Mouse (Mus musculus) hindbrain, embryonic 14.5 days (tissue): ENCODE measurements at regions not wholly inside any gene's neighbourhood (a gene's known extent, or its start where the extent isn't known, plus 50 kb on each side); places are given as distances from the start of the nearest gene placed in this dataset.
"Not testable (repeated sequence)": the region's sequence is repeated elsewhere in the genome, so short reads cannot be mapped to it uniquely, and the experiment has no call there.

Source experiments
- ATAC-seq: fragments of 200-750 bp; cut with Nextera tagmentation; 2 replicates; pipeline ENCODE4 v1.8.0; 2017; ENCODE audit warnings: moderate number of reproducible peaks, mild to moderate bottlenecking, moderate TSS enrichment, moderate library complexity; ENCODE audit not compliant: low FRiP score
- DNase-seq: peaks from one replicate; pipeline ENCODE4 v3.0.0-alpha.2; 2015; ENCODE audit warnings: low spot score
- H3K27ac ChIP-seq: fragments of 300-500 bp; sonication (generic); 2 replicates; pipeline ENCODE4 v1.5.1; 2014; ENCODE audit warnings: mild to moderate bottlenecking, moderate library complexity
- H3K27me3 ChIP-seq: fragments of 300-500 bp; sonication (generic); 2 replicates; pipeline ENCODE4 v1.6.1; 2014; ENCODE audit warnings: mild to moderate bottlenecking, low read length, mixed read lengths; ENCODE audit not compliant: control insufficient read depth, insufficient read depth
- H3K36me3 ChIP-seq: fragments of 300-500 bp; sonication (generic); replicated peaks from 2 replicates; pipeline ENCODE4 v1.6.1; 2014; ENCODE audit not compliant: control insufficient read depth, insufficient read depth
- H3K4me1 ChIP-seq: fragments of 300-500 bp; sonication (generic); replicated peaks from 2 replicates; pipeline ENCODE4 v1.6.1; 2014; ENCODE audit warnings: antibody characterized with exemption, low read length, mixed read lengths; ENCODE audit not compliant: control insufficient read depth, insufficient read depth
- H3K4me2 ChIP-seq: fragments of 300-500 bp; sonication (generic); replicated peaks from 2 replicates; pipeline ENCODE4 v1.6.1; 2014; ENCODE audit warnings: mild to moderate bottlenecking, moderate library complexity
- H3K4me3 ChIP-seq: fragments of 300-500 bp; sonication (generic); replicated peaks from 2 replicates; pipeline ENCODE4 v1.5.1; 2014; ENCODE audit warnings: mild to moderate bottlenecking, low read length
- H3K9ac ChIP-seq: fragments of 300-500 bp; sonication (generic); 2 replicates; pipeline ENCODE4 v1.6.1; 2014
- H3K9me3 ChIP-seq: fragments of 300-500 bp; sonication (generic); 2 replicates; pipeline ENCODE4 v1.6.1; 2016; ENCODE audit warnings: low read length; ENCODE audit not compliant: control insufficient read depth
- WGBS: fragments of 180-500 bp; shearing (Covaris S2); extraction: QIAGEN DNeasy Blood & Tissue Kit; methylation state at CpG from one replicate; pipeline ENCODE4 v1.1.7; 2014; 5-methylcytosine and 5-hydroxymethylcytosine counted together

GRCm38 (mm10) chr8:4934551-4934950 lies 155.2 kb upstream of the Shcbp1 start:
- ATAC-seq = no peak
- Histone ChIP-seq H3K4me2 (no peak overlapping the region), H3K27ac (no peak overlapping the region), H3K27me3 (no peaks in the 10 kb centered on the region), H3K9me3 (no peaks in the 10 kb centered on the region), H3K36me3 (no peaks in the 10 kb centered on the region), H3K4me3 (no peak overlapping the region), H3K9ac (no peak overlapping the region), H3K4me1 (no peaks in the 10 kb centered on the region)
- DNase-seq = no peak

DNA sequence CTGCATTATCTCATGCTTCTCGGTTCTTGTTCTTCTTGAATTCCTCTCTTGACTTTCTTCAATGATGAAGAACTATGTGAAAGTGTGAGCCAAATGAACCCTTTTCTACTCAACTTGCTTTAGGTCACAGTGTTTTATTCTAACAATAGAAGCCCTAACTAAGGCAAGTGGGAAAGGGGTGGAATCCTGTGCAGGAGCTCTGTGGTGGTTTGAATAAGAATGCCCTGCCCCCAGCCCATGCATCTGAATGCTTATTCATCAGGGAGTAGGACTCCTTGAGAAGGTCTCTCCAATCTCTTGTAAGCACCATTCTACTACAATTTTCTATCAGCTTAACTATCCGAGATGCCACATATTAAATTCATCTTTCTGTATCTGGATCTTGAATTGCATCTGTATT lies 154.7 kb upstream of the Shcbp1 start:
- ATAC-seq (no peak), DNase-seq (no peak)
- Histone ChIP-seq H3K9me3 (no peaks in the 10 kb centered on the region), H3K9ac (no peak overlapping the region), H3K27ac (no peak overlapping the region), H3K4me2 (no peak overlapping the region), H3K4me1 (no peaks in the 10 kb centered on the region), H3K4me3 (no peak overlapping the region), H3K27me3 (no peaks in the 10 kb centered on the region), H3K36me3 (no peaks in the 10 kb centered on the region)
- WGBS = 26% methylated on average over 2 of the region's 2 CpGs

GRCm38 (mm10) chr8:4916447-4916846 lies 137.1 kb upstream of the Shcbp1 start:
- no peak for ATAC-seq
- Histone ChIP-seq H3K27me3 (no peaks in the 10 kb centered on the region), H3K9ac (no peak overlapping the region)

GRCm38 (mm10) chr8:4895046-4895445 lies 115.7 kb upstream of the Shcbp1 start:
- H3K4me2 ChIP-seq = no peak overlapping the region
- H3K27me3 ChIP-seq = no peaks in the 10 kb centered on the region

More at GRCm38 (mm10) chr8:4916447-4916846, 137.1 kb upstream of the Shcbp1 start:
- no peaks in the 10 kb centered on the region for H3K4me1 ChIP-seq
- H3K9me3 ChIP-seq = no peaks in the 10 kb centered on the region
- DNase-seq = no peak
- no peak overlapping the region for H3K4me3 ChIP-seq
- H3K27ac ChIP-seq = no peak overlapping the region
- H3K4me2 ChIP-seq = no peak overlapping the region
- no peaks in the 10 kb centered on the region for H3K36me3 ChIP-seq

DNA sequence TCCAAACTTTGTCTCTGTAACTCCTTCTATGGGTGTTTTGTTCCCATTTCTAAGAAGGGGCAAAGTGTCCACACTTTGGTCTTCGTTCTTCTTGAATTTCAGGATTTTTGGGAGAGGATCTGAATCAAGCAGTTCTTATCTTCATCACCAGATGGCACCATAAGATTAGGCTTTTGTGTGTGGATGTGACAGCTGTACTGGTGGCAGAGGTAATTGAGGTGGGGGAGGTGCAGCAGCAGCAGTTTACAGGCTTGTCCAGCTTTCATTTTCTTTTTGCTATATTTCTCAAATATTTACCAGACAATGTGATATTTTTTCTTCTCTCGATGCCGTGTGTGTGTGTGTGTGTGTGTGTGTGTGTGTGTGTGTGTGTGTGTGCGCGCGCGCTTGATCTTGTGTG lies 89.4 kb upstream of the Shcbp1 start:
- not testable (repeated sequence) for H3K4me2 ChIP-seq, H3K36me3 ChIP-seq, H3K4me3 ChIP-seq, H3K27me3 ChIP-seq, H3K9ac ChIP-seq, H3K9me3 ChIP-seq, H3K27ac ChIP-seq, H3K4me1 ChIP-seq
- DNase-seq (peak; percentile 88), ATAC-seq (peak; percentile 84)
- 80% methylated on average over 7 of the region's 7 CpGs for WGBS

More at GRCm38 (mm10) chr8:4895046-4895445, 115.7 kb upstream of the Shcbp1 start:
- ATAC-seq (no peak), DNase-seq (no peak)
- Histone ChIP-seq H3K4me1 (no peaks in the 10 kb centered on the region), H3K27ac (no peak overlapping the region), H3K9ac (no peak overlapping the region), H3K9me3 (no peaks in the 10 kb centered on the region), H3K4me3 (no peak overlapping the region), H3K36me3 (no peaks in the 10 kb centered on the region)
- WGBS = 87% methylated on average over 2 of the region's 2 CpGs

DNA sequence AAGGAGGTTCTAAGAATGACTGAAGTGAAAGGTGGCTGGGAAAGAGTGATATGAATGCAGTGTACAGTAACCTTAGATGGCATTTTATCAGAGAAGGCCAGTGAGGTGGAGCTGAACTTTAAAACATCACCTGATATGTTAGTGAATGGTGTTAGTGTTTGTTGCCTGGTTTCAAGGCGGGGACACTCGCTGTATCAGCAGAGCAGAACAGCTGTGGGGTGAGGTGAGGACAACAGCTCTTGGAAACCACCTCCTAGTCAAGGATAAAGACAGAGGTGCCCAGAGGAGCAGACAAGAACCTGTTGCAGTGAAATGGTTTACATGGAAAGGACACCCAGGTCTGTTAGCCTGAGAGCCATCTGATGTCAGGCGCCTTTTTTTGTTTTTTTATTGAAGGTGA lies 59.7 kb upstream of the Shcbp1 start:
- Histone ChIP-seq H3K9me3 (no peaks in the 10 kb centered on the region), H3K4me3 (no peak overlapping the region), H3K4me1 (no peaks in the 10 kb centered on the region), H3K36me3 (no peaks in the 10 kb centered on the region), H3K4me2 (no peak overlapping the region), H3K9ac (no peak overlapping the region), H3K27ac (no peak overlapping the region), H3K27me3 (no peaks in the 10 kb centered on the region)
- no peak for ATAC-seq
- WGBS = 93% methylated on average over 3 of the region's 3 CpGs
- no peak for DNase-seq

- Histone ChIP-seq H3K36me3 (no peaks in the 10 kb centered on the region), H3K9ac (no peak overlapping the region)
- no peak for ATAC-seq
Observed at GRCm38 (mm10) chr8:4838527-4838926, 59.2 kb upstream of the Shcbp1 start.

DNA sequence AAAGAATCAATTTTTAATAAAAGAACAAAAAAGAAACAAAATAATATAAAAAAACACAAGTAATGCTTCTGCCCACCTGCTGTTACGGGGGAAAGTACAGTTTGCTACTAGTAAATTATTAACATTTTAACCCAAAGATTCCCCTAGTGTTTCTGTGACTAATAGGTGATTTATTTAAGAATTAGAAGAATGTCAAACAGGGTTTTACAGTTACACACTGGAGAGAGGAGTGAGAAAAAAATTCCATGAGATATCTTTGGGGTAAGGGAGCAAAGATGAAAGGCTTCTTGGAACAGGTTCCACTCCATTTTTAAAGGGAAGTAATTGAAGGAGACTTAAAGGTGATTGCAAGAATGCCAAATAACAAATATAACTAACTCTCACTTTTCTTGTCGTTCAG lies 58.4 kb upstream of the Shcbp1 start:
- Histone ChIP-seq H3K9me3 (no peaks in the 10 kb centered on the region), H3K27ac (no peak overlapping the region), H3K4me3 (no peak overlapping the region), H3K36me3 (no peaks in the 10 kb centered on the region), H3K4me2 (no peak overlapping the region), H3K9ac (no peak overlapping the region), H3K27me3 (no peaks in the 10 kb centered on the region), H3K4me1 (no peaks in the 10 kb centered on the region)
- DNase-seq (no peak), ATAC-seq (no peak)
- 84% methylated on average over 2 of the region's 2 CpGs for WGBS

More at GRCm38 (mm10) chr8:4838527-4838926, 59.2 kb upstream of the Shcbp1 start:
- Histone ChIP-seq H3K27me3 (no peaks in the 10 kb centered on the region), H3K27ac (no peak overlapping the region), H3K4me2 (no peak overlapping the region), H3K4me3 (no peak overlapping the region), H3K9me3 (no peaks in the 10 kb centered on the region), H3K4me1 (no peaks in the 10 kb centered on the region)
- DNase-seq = no peak

GRCm38 (mm10) chr8:4836651-4837050 lies 57.3 kb upstream of the Shcbp1 start:
- H3K27me3 ChIP-seq = no peaks in the 10 kb centered on the region
- H3K9ac ChIP-seq = no peak overlapping the region
- H3K9me3 ChIP-seq = no peaks in the 10 kb centered on the region
- H3K4me2 ChIP-seq = no peak overlapping the region
- no peaks in the 10 kb centered on the region for H3K4me1 ChIP-seq
- no peak overlapping the region for H3K4me3 ChIP-seq
- DNase-seq (no peak), ATAC-seq (no peak)
- WGBS = 77% methylated on average over 2 of the region's 2 CpGs
- H3K36me3 ChIP-seq = no peaks in the 10 kb centered on the region
- no peak overlapping the region for H3K27ac ChIP-seq
